Mouse (Mus musculus) layer of hippocampus, postnatal 25 days (tissue): ENCODE measurements at regions not wholly inside any gene's neighbourhood (a gene's known extent, or its start where the extent isn't known, plus 50 kb on each side); places are given as distances from the start of the nearest gene placed in this dataset.

Experiments
- DNase-seq, 2 experiments: peaks; one replicate each; pipeline ENCODE4 v3.0.0; 2022; ENCODE audit warnings: mixed read lengths in 2 of 2, low spot score in 1 of 2; ENCODE audit errors: extremely low spot score in 1 of 2

GRCm38 (mm10) chr1:57265012-57265760, 112.2 kb upstream of the 1700066M21Rik start:
- no peak for DNase-seq

- no peak for DNase-seq
Observed at GRCm38 (mm10) chr1:57266695-57267094, 110.7 kb upstream of the 1700066M21Rik start.

- DNase-seq: no peak
Observed at GRCm38 (mm10) chr1:57267851-57268250, 109.6 kb upstream of the 1700066M21Rik start.

GRCm38 (mm10) chr1:57269679-57270354, 107.6 kb upstream of the 1700066M21Rik start:
- peak; percentile 53 to 86 for DNase-seq

GRCm38 (mm10) chr1:57272593-57272992, 104.8 kb upstream of the 1700066M21Rik start:
- no peak for DNase-seq

GRCm38 (mm10) chr1:57281549-57281948, 95.9 kb upstream of the 1700066M21Rik start:
- DNase-seq: no peak

- no peak for DNase-seq
Observed at GRCm38 (mm10) chr1:57296186-57296585, 81.2 kb upstream of the 1700066M21Rik start.

- DNase-seq: no peak
Observed at GRCm38 (mm10) chr1:57298557-57298956, 78.9 kb upstream of the 1700066M21Rik start.

- no peak for DNase-seq
Observed at GRCm38 (mm10) chr1:57301260-57301979, 76.0 kb upstream of the 1700066M21Rik start.

- no peak for DNase-seq
Observed at GRCm38 (mm10) chr1:57301980-57302331, 75.5 kb upstream of the 1700066M21Rik start.

GRCm38 (mm10) chr1:57304757-57305156, 72.7 kb upstream of the 1700066M21Rik start:
- DNase-seq: no peak

GRCm38 (mm10) chr1:57322535-57322934, 54.9 kb upstream of the 1700066M21Rik start:
- no peak for DNase-seq

GRCm38 (mm10) chr1:57323118-57323517, 54.3 kb upstream of the 1700066M21Rik start:
- DNase-seq: no peak

GRCm38 (mm10) chr1:57325585-57326165, 51.7 kb upstream of the 1700066M21Rik start:
- no peak for DNase-seq
